In the genomic region with DNA sequence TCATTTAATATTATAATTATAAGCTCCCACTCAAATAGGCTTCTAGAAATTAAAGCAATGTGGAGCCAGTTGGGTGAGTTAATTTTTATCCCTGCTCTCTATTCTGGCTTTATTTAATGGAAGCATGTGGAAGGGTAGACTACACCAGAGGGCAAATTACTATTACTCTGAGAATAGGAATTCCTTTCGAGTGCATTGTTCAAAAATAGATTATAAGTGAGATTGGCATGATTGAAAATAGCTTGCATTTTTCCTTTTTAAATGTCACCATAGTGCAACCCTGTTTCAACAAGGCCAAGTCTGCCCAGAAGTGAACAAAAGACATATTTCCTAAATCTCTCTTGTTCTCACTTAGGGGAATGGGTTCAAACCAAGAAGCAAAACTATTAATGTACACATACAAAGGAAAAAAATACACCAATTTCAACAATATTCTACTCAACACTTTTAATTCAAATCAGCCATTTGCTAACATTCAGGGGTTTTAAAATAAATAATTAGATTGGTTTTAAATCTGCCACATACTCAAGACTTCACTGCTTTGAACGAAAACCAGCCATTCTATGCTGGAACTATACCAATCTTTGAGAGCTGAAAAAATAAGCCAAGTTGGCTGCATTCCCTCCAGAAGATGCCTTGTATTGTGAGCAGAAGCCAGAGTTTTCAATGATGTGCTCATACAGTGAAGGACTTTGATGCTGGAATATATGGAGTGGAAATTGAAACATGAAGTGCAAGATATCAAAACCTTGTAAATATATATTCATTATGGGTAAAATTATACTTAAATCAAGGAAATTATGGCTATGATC, we compare ENCODE assay signal across 17 mouse cellular contexts.
DNase-seq lines count a peak whose midpoint lies in the region; ATAC-seq and TF ChIP-seq lines count a peak whose summit lies in the region.
"Had no signal": no experiment of that assay in that cellular context is flagged by ENCODE, and none has a peak within 500 bp of the region (broad histone marks: within the 10 kb centered on the region; RNA-seq: fewer than 3 reads in every experiment).

No protein-coding gene starts in this region.

- TF ChIP-seq POLR2A in lung, adult 2 months (IDR thresholded peaks at IDR 0.05; ENCODE audit: borderline replicate concordance, extremely low read depth, low read depth, low read length) = no peak
- no peak for TF ChIP-seq POLR2A in embryonic fibroblast, embryonic 13.5 days (IDR thresholded peaks at IDR 0.05; ENCODE audit: low read depth, low read length)

- no peak overlapping the region for H3K4me3 ChIP-seq in hindbrain, embryonic 14.5 days (replicated peaks; ENCODE audit: low read length)
- H3K4me3 ChIP-seq in hindbrain, embryonic 11.5 days (ENCODE audit: low read depth, low read length) = no peak overlapping the region
- H3K4me3 ChIP-seq in lung, embryonic 16.5 days (ENCODE audit: low read length) = no peak overlapping the region
- no peak overlapping the region for H3K4me3 ChIP-seq in lung, adult 2 months (replicated peaks; ENCODE audit: extremely low read depth, low read depth, low read length)
- no peak overlapping the region for H3K4me3 ChIP-seq in embryonic fibroblast, embryonic 13.5 days (ENCODE audit: insufficient read depth, low read length)
- H3K4me3 ChIP-seq: heart, embryonic 13.5 days; hindbrain, embryonic 10.5 days; liver, embryonic 12.5 days; neural tube, embryonic 12.5 days had no signal

- H3K36me3 ChIP-seq in hindbrain, embryonic 14.5 days (replicated peaks; ENCODE audit: control insufficient read depth, insufficient read depth) = no peaks in the 10 kb centered on the region
- H3K36me3 ChIP-seq in hindbrain, embryonic 11.5 days (ENCODE audit: control insufficient read depth, insufficient read depth, low read length) = no peaks in the 10 kb centered on the region
- H3K36me3 ChIP-seq in lung, embryonic 16.5 days (ENCODE audit: control insufficient read depth, insufficient read depth, low read length) = no peaks in the 10 kb centered on the region
- H3K36me3 ChIP-seq: heart, embryonic 13.5 days; hindbrain, embryonic 10.5 days; liver, embryonic 12.5 days; neural tube, embryonic 12.5 days had no signal

- no peak overlapping the region for H3K4me2 ChIP-seq in hindbrain, embryonic 14.5 days (replicated peaks)
- no peak overlapping the region for H3K4me2 ChIP-seq in hindbrain, embryonic 11.5 days (replicated peaks; ENCODE audit: low read depth, low read length)
- no peak overlapping the region for H3K4me2 ChIP-seq in lung, embryonic 16.5 days (ENCODE audit: low read depth, low read length)
- H3K4me2 ChIP-seq: heart, embryonic 13.5 days; liver, embryonic 12.5 days; neural tube, embryonic 12.5 days had no signal

- H3K4me1 ChIP-seq in hindbrain, embryonic 14.5 days (replicated peaks; ENCODE audit: control insufficient read depth, insufficient read depth, low read length) = no peaks in the 10 kb centered on the region
- no peaks in the 10 kb centered on the region for H3K4me1 ChIP-seq in hindbrain, embryonic 11.5 days (replicated peaks; ENCODE audit: control insufficient read depth, insufficient read depth, low read length)
- H3K4me1 ChIP-seq in lung, embryonic 16.5 days (replicated peaks; ENCODE audit: control insufficient read depth, insufficient read depth, low read length) = no peaks in the 10 kb centered on the region
- no peaks in the 10 kb centered on the region for H3K4me1 ChIP-seq in lung, adult 2 months (ENCODE audit: control insufficient read depth, insufficient read depth, low read length)
- peaks cover 2% of the 10 kb centered on the region; the same call in 1 of the 2 replicates for H3K4me1 ChIP-seq in embryonic fibroblast, embryonic 13.5 days (ENCODE audit: control insufficient read depth, insufficient read depth, low read length)
- H3K4me1 ChIP-seq: heart, embryonic 13.5 days; hindbrain, embryonic 10.5 days; liver, embryonic 12.5 days; neural tube, embryonic 12.5 days had no signal

- no peaks in the 10 kb centered on the region for H3K9me3 ChIP-seq in hindbrain, embryonic 14.5 days (ENCODE audit: control insufficient read depth, low read length)
- no peaks in the 10 kb centered on the region for H3K9me3 ChIP-seq in hindbrain, embryonic 11.5 days (ENCODE audit: control insufficient read depth, low read length)
- H3K9me3 ChIP-seq in lung, embryonic 16.5 days (ENCODE audit: control insufficient read depth, low read length) = no peaks in the 10 kb centered on the region
- H3K9me3 ChIP-seq: heart, embryonic 13.5 days; hindbrain, embryonic 10.5 days; liver, embryonic 12.5 days; neural tube, embryonic 12.5 days had no signal

- H3K9ac ChIP-seq in hindbrain, embryonic 14.5 days = no peak overlapping the region
- H3K9ac ChIP-seq in hindbrain, embryonic 11.5 days (ENCODE audit: low read depth, low read length) = no peak overlapping the region
- H3K9ac ChIP-seq in lung, embryonic 16.5 days (ENCODE audit: low read length) = no peak overlapping the region
- H3K9ac ChIP-seq: heart, embryonic 13.5 days; liver, embryonic 12.5 days; neural tube, embryonic 12.5 days had no signal

- no peak overlapping the region for H3K27ac ChIP-seq in hindbrain, embryonic 14.5 days
- H3K27ac ChIP-seq in hindbrain, embryonic 11.5 days (ENCODE audit: low read depth, low read length) = no peak overlapping the region
- H3K27ac ChIP-seq in lung, embryonic 16.5 days (ENCODE audit: low read length) = no peak overlapping the region
- H3K27ac ChIP-seq in embryonic fibroblast, embryonic 13.5 days (ENCODE audit: insufficient read depth, low read length) = peak overlapping the region; percentile 40; the same call in 1 of the 2 replicates
- H3K27ac ChIP-seq: hindbrain, embryonic 10.5 days; liver, embryonic 12.5 days; neural tube, embryonic 12.5 days had no signal

- peak; percentile 26 to 28 for DNase-seq in cerebellum, postnatal 10 days
- DNase-seq in cerebellum, adult 9-10 months = no peak
- peak; percentile 30 for DNase-seq in hindbrain, embryonic 14.5 days (ENCODE audit: low spot score)
- no peak for DNase-seq in hindbrain, embryonic 11.5 days (ENCODE audit: low spot score)
- no peak for DNase-seq in lung, adult 2 months
- DNase-seq in thymus, adult 18-20 months = no peak
- DNase-seq: cerebellum, adult 11-12 months; kidney, postnatal 10 days had no signal

- ATAC-seq in hindbrain, embryonic 14.5 days (ENCODE audit: low FRiP score) = no peak
- ATAC-seq in hindbrain, embryonic 11.5 days (ENCODE audit: low FRiP score) = no peak
- ATAC-seq in lung, embryonic 16.5 days (ENCODE audit: low read depth) = peak; percentile 92
- ATAC-seq: intestine, embryonic 16.5 days; liver, embryonic 12.5 days; midbrain, embryonic 16.5 days; Patski had no signal

- H3K27me3 ChIP-seq in hindbrain, embryonic 14.5 days (ENCODE audit: control insufficient read depth, insufficient read depth, low read length) = no peaks in the 10 kb centered on the region
- no peaks in the 10 kb centered on the region for H3K27me3 ChIP-seq in hindbrain, embryonic 11.5 days (ENCODE audit: control insufficient read depth, insufficient read depth, low read length)
- H3K27me3 ChIP-seq in lung, embryonic 16.5 days (ENCODE audit: control insufficient read depth, insufficient read depth, low read depth, low read length) = no peaks in the 10 kb centered on the region
- H3K27me3 ChIP-seq: heart, embryonic 13.5 days; liver, embryonic 12.5 days; neural tube, embryonic 12.5 days; Patski had no signal

- 76% methylated on average over 2 of the region's 2 CpGs for WGBS in hindbrain, embryonic 14.5 days
- 80% methylated on average over 2 of the region's 2 CpGs for WGBS in hindbrain, embryonic 11.5 days
- 31% methylated on average over 2 of the region's 2 CpGs for WGBS in lung, embryonic 16.5 days
- WGBS in lung, adult 2 months = 52% methylated on average over 2 of the region's 2 CpGs

- no peak for TF ChIP-seq CTCF in lung, adult 2 months (IDR thresholded peaks at IDR 0.05; ENCODE audit: insufficient read depth, low read length)
- no peak for TF ChIP-seq CTCF in embryonic fibroblast, embryonic 13.5 days (IDR thresholded peaks at IDR 0.05; ENCODE audit: borderline replicate concordance, insufficient read depth, low read length)

Comparison
In these comparisons a context has a peak if more than half of its experiments do, and no peak if none do; other contexts are left out.
1. DNase-seq: peak in cerebellum, postnatal 10 days (2 of 2) and hindbrain, embryonic 14.5 days (single experiment); none in cerebellum, adult 9-10 months (single experiment), hindbrain, embryonic 11.5 days (single experiment), lung, adult 2 months (single experiment) and thymus, adult 18-20 months (0 of 2).